Comparison of ENCODE assay signal across 25 mouse cellular contexts in genomic region chr14:101067082-101067481, GRCm38 (mm10).
A peak's percentile ranks its signal among the peaks of the same experiment; 100 is the strongest.
DNase-seq lines count a peak whose midpoint lies in the region; ATAC-seq lines count a peak whose summit lies in the region.
"Had no signal": no experiment of that assay in that cellular context is flagged by ENCODE, and none has a peak within 500 bp of the region (broad histone marks: within the 10 kb centered on the region; RNA-seq: fewer than 3 reads in every experiment).

No protein-coding gene starts in this region.

- WGBS in heart, embryonic 12.5 days: 71% methylated on average over 1 of the region's 1 CpGs

- no peak overlapping the region for H3K27ac ChIP-seq in heart, embryonic 12.5 days (ENCODE audit: poor library complexity, severe bottlenecking)
- H3K27ac ChIP-seq: forebrain, embryonic 12.5 days; forebrain, embryonic 15.5 days; heart, adult 2 months; heart, embryonic 10.5 days; hindbrain, embryonic 10.5 days; hindbrain, embryonic 13.5 days; intestine, embryonic 15.5 days had no signal

- H3K9ac ChIP-seq in heart, embryonic 12.5 days: no peak overlapping the region
- H3K9ac ChIP-seq: forebrain, embryonic 12.5 days; forebrain, embryonic 15.5 days; hindbrain, embryonic 13.5 days; intestine, embryonic 15.5 days had no signal

- H3K4me2 ChIP-seq in heart, embryonic 12.5 days: no peak overlapping the region
- H3K4me2 ChIP-seq: forebrain, embryonic 12.5 days; forebrain, embryonic 15.5 days; hindbrain, embryonic 13.5 days; intestine, embryonic 15.5 days had no signal

- 0 out of 2 replicates have a peak, but pooled peaks cover 2% of the 10 kb centered on the region for H3K4me1 ChIP-seq in heart, embryonic 12.5 days (replicated peaks)
- H3K4me1 ChIP-seq: forebrain, embryonic 12.5 days; forebrain, embryonic 15.5 days; heart, embryonic 10.5 days; hindbrain, embryonic 10.5 days; hindbrain, embryonic 13.5 days; intestine, embryonic 15.5 days had no signal

- H3K27me3 ChIP-seq in heart, embryonic 12.5 days (replicated peaks): no peaks in the 10 kb centered on the region
- H3K27me3 ChIP-seq: CH12.LX; forebrain, embryonic 12.5 days; forebrain, embryonic 15.5 days; hindbrain, embryonic 13.5 days; intestine, embryonic 15.5 days had no signal

- no peaks in the 10 kb centered on the region for H3K9me3 ChIP-seq in heart, embryonic 12.5 days (replicated peaks)
- H3K9me3 ChIP-seq: forebrain, embryonic 12.5 days; forebrain, embryonic 15.5 days; heart, embryonic 10.5 days; hindbrain, embryonic 10.5 days; hindbrain, embryonic 13.5 days; intestine, embryonic 15.5 days had no signal

- DNase-seq in frontal cortex, postnatal 36 days (ENCODE audit: low spot score in 2 of 2): no peak
- peak; percentile 41 for DNase-seq in fibroblast of lung, adult 2 months (ENCODE audit: low read depth)
- DNase-seq in telencephalon, adult 2 months (ENCODE audit: low read depth, low spot score): peak; percentile 36
- DNase-seq in urinary bladder, adult 18-20 months (ENCODE audit: low spot score in 2 of 2): no peak
- DNase-seq: adrenal gland, adult 2 months; adrenal gland, postnatal 14 days; B cell, adult 2 months; cerebellum, adult 11-12 months; cerebellum, adult 8-10 months; cerebellum, postnatal 10 days; cerebellum, postnatal 36 days; gastrocnemius, postnatal 25 days; heart, adult 2 months; kidney, adult 11 months had no signal

- no peak overlapping the region for H3K4me3 ChIP-seq in heart, embryonic 12.5 days
- H3K4me3 ChIP-seq: forebrain, embryonic 12.5 days; forebrain, embryonic 15.5 days; heart, adult 2 months; heart, embryonic 10.5 days; hindbrain, embryonic 10.5 days; hindbrain, embryonic 13.5 days; intestine, embryonic 15.5 days had no signal

- peak; percentile 77 for ATAC-seq in frontal cortex, adult (ENCODE audit: low TSS enrichment)
- no peak for ATAC-seq in heart, embryonic 12.5 days (ENCODE audit: insufficient number of reproducible peaks, low FRiP score)
- ATAC-seq: forebrain, embryonic 15.5 days; hindbrain, embryonic 16.5 days; intestine, embryonic 15.5 days had no signal

- no peaks in the 10 kb centered on the region for H3K36me3 ChIP-seq in heart, embryonic 12.5 days
- H3K36me3 ChIP-seq: forebrain, embryonic 12.5 days; forebrain, embryonic 15.5 days; G1E; heart, embryonic 10.5 days; hindbrain, embryonic 10.5 days; hindbrain, embryonic 13.5 days; intestine, embryonic 15.5 days had no signal

Comparison
In these comparisons a context has a peak if more than half of its experiments do, and no peak if none do; other contexts are left out.
1. DNase-seq: peak in fibroblast of lung, adult 2 months (single experiment) and telencephalon, adult 2 months (single experiment); none in frontal cortex, postnatal 36 days (0 of 2) and urinary bladder, adult 18-20 months (0 of 2).